In the genomic region with DNA sequence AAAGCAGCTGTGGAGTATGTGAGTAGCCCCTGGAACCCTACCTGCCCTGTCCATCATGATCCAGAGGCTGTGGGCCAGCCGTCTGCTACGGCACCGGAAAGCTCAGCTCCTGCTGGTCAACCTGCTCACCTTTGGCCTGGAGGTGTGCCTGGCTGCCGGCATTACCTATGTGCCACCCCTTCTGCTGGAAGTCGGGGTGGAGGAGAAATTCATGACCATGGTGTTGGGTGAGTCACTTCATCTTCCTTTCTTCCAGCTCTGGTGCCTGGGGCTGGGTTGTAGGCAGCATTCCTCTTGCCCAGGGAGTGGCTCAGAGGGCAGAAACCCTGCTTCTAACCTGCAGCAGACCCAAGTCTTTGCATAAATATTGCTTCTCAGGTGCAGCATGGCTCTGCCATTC, we compare ENCODE assay signal across 25 mouse cellular contexts. TPM values are rescaled to one million over a fixed set of nuclear protein-coding genes. Genes with fewer than 3 reads are reported as not detected.
DNase-seq lines count a peak whose midpoint lies in the region; ATAC-seq and TF ChIP-seq lines count a peak whose summit lies in the region.
"Had no signal": no experiment of that assay in that cellular context is flagged by ENCODE, and none has a peak within 500 bp of the region (broad histone marks: within the 10 kb centered on the region; RNA-seq: fewer than 3 reads in every experiment).

No protein-coding gene starts in this region.

- DNase-seq in hindbrain, embryonic 10.5 days (ENCODE audit: low spot score), result no peak
- no peak for DNase-seq in hindbrain, embryonic 14.5 days (ENCODE audit: low spot score)
- no peak for DNase-seq in midbrain, embryonic 10.5 days (ENCODE audit: low spot score)
- peak; percentile 15 to 25 for DNase-seq in urinary bladder, postnatal 36 days (ENCODE audit: low spot score in 2 of 2)
- no peak for DNase-seq in urinary bladder, postnatal 4 days (ENCODE audit: low spot score in 2 of 2)
- DNase-seq in stomach, postnatal 0 days (ENCODE audit: low spot score), result peak; percentile 76
- no peak for DNase-seq in embryonic facial prominence, embryonic 10.5 days (ENCODE audit: low spot score)
- DNase-seq: adrenal gland, adult 8-10 months; adrenal gland, postnatal 25 days; cerebellum, adult 18-20 months; cerebellum, adult 9-10 months; cerebellum, postnatal 14 days; gastrocnemius, adult 2 months; gastrocnemius, postnatal 14 days; heart, postnatal 10 days; heart, postnatal 36 days had no signal

- H3K9me3 ChIP-seq in hindbrain, embryonic 10.5 days, result no peaks in the 10 kb centered on the region
- H3K9me3 ChIP-seq in hindbrain, embryonic 14.5 days (ENCODE audit: control insufficient read depth, low read length), result no peaks in the 10 kb centered on the region
- no peaks in the 10 kb centered on the region for H3K9me3 ChIP-seq in midbrain, embryonic 10.5 days (replicated peaks)
- H3K9me3 ChIP-seq in midbrain, embryonic 13.5 days, result no peaks in the 10 kb centered on the region
- no peaks in the 10 kb centered on the region for H3K9me3 ChIP-seq in stomach, postnatal 0 days (ENCODE audit: control insufficient read depth, low read length)
- no peaks in the 10 kb centered on the region for H3K9me3 ChIP-seq in embryonic facial prominence, embryonic 10.5 days
- H3K9me3 ChIP-seq: embryonic facial prominence, embryonic 12.5 days; embryonic facial prominence, embryonic 15.5 days; forebrain, embryonic 12.5 days; heart, embryonic 12.5 days; heart, embryonic 15.5 days; hindbrain, embryonic 15.5 days had no signal

- H3K9ac ChIP-seq in hindbrain, embryonic 14.5 days, result no peak overlapping the region
- H3K9ac ChIP-seq in midbrain, embryonic 13.5 days (replicated peaks), result no peak overlapping the region
- no peak overlapping the region for H3K9ac ChIP-seq in stomach, postnatal 0 days (ENCODE audit: low read length)
- H3K9ac ChIP-seq: embryonic facial prominence, embryonic 12.5 days; embryonic facial prominence, embryonic 15.5 days; forebrain, embryonic 12.5 days; heart, embryonic 12.5 days; heart, embryonic 15.5 days; hindbrain, embryonic 15.5 days had no signal

- TF ChIP-seq CTCF in stomach, postnatal 0 days (IDR thresholded peaks at IDR 0.05; ENCODE audit: low read depth), result no peak

- WGBS in hindbrain, embryonic 10.5 days, result 76% methylated on average over 5 of the region's 5 CpGs
- 80% methylated on average over 5 of the region's 5 CpGs for WGBS in hindbrain, embryonic 14.5 days
- WGBS in midbrain, embryonic 10.5 days, result 87% methylated on average over 5 of the region's 5 CpGs
- WGBS in midbrain, embryonic 13.5 days, result 93% methylated on average over 5 of the region's 5 CpGs
- WGBS in stomach, postnatal 0 days, result 71% methylated on average over 5 of the region's 5 CpGs
- WGBS in embryonic facial prominence, embryonic 10.5 days, result 78% methylated on average over 5 of the region's 5 CpGs

- peaks cover 30% of the 10 kb centered on the region for H3K36me3 ChIP-seq in hindbrain, embryonic 10.5 days
- H3K36me3 ChIP-seq in hindbrain, embryonic 14.5 days (replicated peaks; ENCODE audit: control insufficient read depth, insufficient read depth), result no peaks in the 10 kb centered on the region
- peaks cover 48% of the 10 kb centered on the region for H3K36me3 ChIP-seq in midbrain, embryonic 10.5 days
- no peaks in the 10 kb centered on the region for H3K36me3 ChIP-seq in midbrain, embryonic 13.5 days
- H3K36me3 ChIP-seq in stomach, postnatal 0 days (ENCODE audit: control insufficient read depth, insufficient read depth, low read length), result no peaks in the 10 kb centered on the region
- peaks cover 14% of the 10 kb centered on the region for H3K36me3 ChIP-seq in embryonic facial prominence, embryonic 10.5 days (replicated peaks)
- H3K36me3 ChIP-seq: embryonic facial prominence, embryonic 12.5 days; embryonic facial prominence, embryonic 15.5 days; forebrain, embryonic 12.5 days; heart, embryonic 12.5 days; heart, embryonic 15.5 days; hindbrain, embryonic 15.5 days had no signal

- H3K4me2 ChIP-seq in hindbrain, embryonic 14.5 days (replicated peaks), result no peak overlapping the region
- H3K4me2 ChIP-seq in midbrain, embryonic 13.5 days (replicated peaks), result no peak overlapping the region
- H3K4me2 ChIP-seq in stomach, postnatal 0 days (replicated peaks; ENCODE audit: low read depth), result no peak overlapping the region; the same call in 1 of the 2 replicates
- H3K4me2 ChIP-seq: embryonic facial prominence, embryonic 12.5 days; embryonic facial prominence, embryonic 15.5 days; forebrain, embryonic 12.5 days; heart, embryonic 12.5 days; heart, embryonic 15.5 days; hindbrain, embryonic 15.5 days had no signal

- peaks cover 90% of the 10 kb centered on the region for H3K4me1 ChIP-seq in hindbrain, embryonic 10.5 days (replicated peaks)
- peaks cover 5% of the 10 kb centered on the region; the same call in 1 of the 2 replicates for H3K4me1 ChIP-seq in hindbrain, embryonic 14.5 days (replicated peaks; ENCODE audit: control insufficient read depth, insufficient read depth, low read length)
- H3K4me1 ChIP-seq in midbrain, embryonic 10.5 days, result peaks cover 98% of the 10 kb centered on the region
- peaks cover 52% of the 10 kb centered on the region for H3K4me1 ChIP-seq in midbrain, embryonic 13.5 days (replicated peaks)
- H3K4me1 ChIP-seq in stomach, postnatal 0 days (replicated peaks; ENCODE audit: control insufficient read depth, insufficient read depth), result peaks cover 3% of the 10 kb centered on the region; the same call in 1 of the 2 replicates
- H3K4me1 ChIP-seq in embryonic facial prominence, embryonic 10.5 days, result peaks cover 60% of the 10 kb centered on the region

- H3K27me3 ChIP-seq in hindbrain, embryonic 10.5 days (ENCODE audit: insufficient read depth, poor library complexity, severe bottlenecking), result peaks cover 16% of the 10 kb centered on the region; the same call in 1 of the 2 replicates
- H3K27me3 ChIP-seq in hindbrain, embryonic 14.5 days (ENCODE audit: control insufficient read depth, insufficient read depth, low read length), result 0 out of 2 replicates have a peak, but pooled peaks cover 2% of the 10 kb centered on the region
- no peaks in the 10 kb centered on the region for H3K27me3 ChIP-seq in midbrain, embryonic 10.5 days (ENCODE audit: low read depth, poor library complexity, severe bottlenecking)
- H3K27me3 ChIP-seq in midbrain, embryonic 13.5 days, result no peaks in the 10 kb centered on the region
- H3K27me3 ChIP-seq in stomach, postnatal 0 days (ENCODE audit: control insufficient read depth, insufficient read depth, low read length), result no peaks in the 10 kb centered on the region
- H3K27me3 ChIP-seq in embryonic facial prominence, embryonic 10.5 days (replicated peaks; ENCODE audit: low read depth, poor library complexity, severe bottlenecking), result peaks cover 39% of the 10 kb centered on the region
- H3K27me3 ChIP-seq: embryonic facial prominence, embryonic 15.5 days; forebrain, embryonic 12.5 days; hindbrain, embryonic 15.5 days had no signal

- no peak overlapping the region for H3K4me3 ChIP-seq in hindbrain, embryonic 10.5 days
- no peak overlapping the region for H3K4me3 ChIP-seq in hindbrain, embryonic 14.5 days (replicated peaks; ENCODE audit: low read length)
- no peak overlapping the region for H3K4me3 ChIP-seq in midbrain, embryonic 10.5 days
- H3K4me3 ChIP-seq in midbrain, embryonic 13.5 days (replicated peaks), result no peak overlapping the region
- H3K4me3 ChIP-seq in stomach, postnatal 0 days (ENCODE audit: low read depth, low read length), result no peak overlapping the region
- no peak overlapping the region for H3K4me3 ChIP-seq in embryonic facial prominence, embryonic 10.5 days
- H3K4me3 ChIP-seq: embryonic facial prominence, embryonic 12.5 days; embryonic facial prominence, embryonic 15.5 days; forebrain, embryonic 12.5 days; gastrocnemius, adult 2 months; heart, embryonic 12.5 days; heart, embryonic 15.5 days; hindbrain, embryonic 15.5 days had no signal

- ATAC-seq in hindbrain, embryonic 14.5 days (ENCODE audit: low FRiP score), result no peak
- no peak for ATAC-seq in midbrain, embryonic 13.5 days
- peak; percentile 71 for ATAC-seq in stomach, postnatal 0 days (ENCODE audit: low FRiP score, low TSS enrichment)
- ATAC-seq: CD4-positive, CD25-positive, alpha-beta regulatory T cell, adult 4 months; forebrain, embryonic 16.5 days had no signal

- TF ChIP-seq EP300 in stomach, postnatal 0 days (optimal IDR thresholded peaks at IDR 0.05), result no peak

- H3K27ac ChIP-seq in hindbrain, embryonic 10.5 days, result peak overlapping the region; percentile 96; the same call in 1 of the 2 replicates
- no peak overlapping the region for H3K27ac ChIP-seq in hindbrain, embryonic 14.5 days
- H3K27ac ChIP-seq in midbrain, embryonic 10.5 days (replicated peaks), result peak overlapping the region; percentile 95
- no peak overlapping the region for H3K27ac ChIP-seq in midbrain, embryonic 13.5 days
- peak overlapping the region; percentile 79 for H3K27ac ChIP-seq in stomach, postnatal 0 days (replicated peaks)
- H3K27ac ChIP-seq in embryonic facial prominence, embryonic 10.5 days (replicated peaks), result no peak overlapping the region
- H3K27ac ChIP-seq: embryonic facial prominence, embryonic 12.5 days; embryonic facial prominence, embryonic 15.5 days; forebrain, embryonic 12.5 days; gastrocnemius, adult 2 months; heart, embryonic 15.5 days; hindbrain, embryonic 15.5 days had no signal

RNA-seq across cellular contexts. Expression of gene Slc45a3, which starts 14.1 kb away (rescaled TPM):
- polyA plus RNA-seq in hindbrain, embryonic 10.5 days (2016; fragmentation: Nextera tagmentation; extraction: Ambion mirVana), result 10.9 and 19.2 TPM in 2 replicates
- polyA plus RNA-seq in hindbrain, embryonic 14.5 days (2014; fragmentation: Nextera tagmentation; extraction: Ambion mirVana), result 0.82 and 1.6 TPM in 2 replicates
- 18.6 and 22.3 TPM in 2 replicates for polyA plus RNA-seq in midbrain, embryonic 10.5 days (2016; fragmentation: Nextera tagmentation; extraction: Ambion mirVana)
- 9.5 and 12.9 TPM in 2 replicates for polyA plus RNA-seq in midbrain, embryonic 13.5 days (2015; fragmentation: Nextera tagmentation; extraction: Ambion mirVana)
- polyA plus RNA-seq in stomach, postnatal 0 days (2015; fragmentation: Nextera tagmentation; extraction: Ambion mirVana), result 18.4 and 23.3 TPM in 2 replicates
- polyA plus RNA-seq in embryonic facial prominence, embryonic 10.5 days (2016; fragmentation: Nextera tagmentation; extraction: Ambion mirVana), result 5.4 and 8.4 TPM in 2 replicates

RNA-seq across cellular contexts. Expression of gene Elk4, which starts 30.5 kb away (rescaled TPM):
- polyA plus RNA-seq in hindbrain, embryonic 10.5 days (2016; fragmentation: Nextera tagmentation; extraction: Ambion mirVana), result 12.9 and 13.2 TPM in 2 replicates
- 13.1 and 14.1 TPM in 2 replicates for polyA plus RNA-seq in hindbrain, embryonic 14.5 days (2014; fragmentation: Nextera tagmentation; extraction: Ambion mirVana)
- 12.5 and 13.3 TPM in 2 replicates for polyA plus RNA-seq in midbrain, embryonic 10.5 days (2016; fragmentation: Nextera tagmentation; extraction: Ambion mirVana)
- 10.9 and 12.6 TPM in 2 replicates for polyA plus RNA-seq in midbrain, embryonic 13.5 days (2015; fragmentation: Nextera tagmentation; extraction: Ambion mirVana)
- polyA plus RNA-seq in stomach, postnatal 0 days (2015; fragmentation: Nextera tagmentation; extraction: Ambion mirVana), result 13.8 and 14.3 TPM in 2 replicates
- polyA plus RNA-seq in embryonic facial prominence, embryonic 10.5 days (2016; fragmentation: Nextera tagmentation; extraction: Ambion mirVana), result 12.0 and 13.3 TPM in 2 replicates

Comparison
In these comparisons a context has a peak if more than half of its experiments do, and no peak if none do; other contexts are left out.
1. DNase-seq: peak in urinary bladder, postnatal 36 days (2 of 2) and stomach, postnatal 0 days (single experiment); none in hindbrain, embryonic 10.5 days (single experiment), hindbrain, embryonic 14.5 days (single experiment), midbrain, embryonic 10.5 days (single experiment), urinary bladder, postnatal 4 days (0 of 2) and embryonic facial prominence, embryonic 10.5 days (single experiment).
2. H3K27ac ChIP-seq: peak in hindbrain, embryonic 10.5 days (single experiment), midbrain, embryonic 10.5 days (single experiment) and stomach, postnatal 0 days (single experiment); none in hindbrain, embryonic 14.5 days (single experiment), midbrain, embryonic 13.5 days (single experiment) and embryonic facial prominence, embryonic 10.5 days (single experiment).